Mouse (Mus musculus) frontal cortex, postnatal 36 days (tissue): ENCODE measurements around the gene Agxt2.

ENCODE experiments used
- DNase-seq, 2 experiments: peaks; one replicate each; pipeline ENCODE4 v3.0.0; 2022; ENCODE audit warnings: low spot score in 2 of 2

The Agxt2 gene

DNA sequence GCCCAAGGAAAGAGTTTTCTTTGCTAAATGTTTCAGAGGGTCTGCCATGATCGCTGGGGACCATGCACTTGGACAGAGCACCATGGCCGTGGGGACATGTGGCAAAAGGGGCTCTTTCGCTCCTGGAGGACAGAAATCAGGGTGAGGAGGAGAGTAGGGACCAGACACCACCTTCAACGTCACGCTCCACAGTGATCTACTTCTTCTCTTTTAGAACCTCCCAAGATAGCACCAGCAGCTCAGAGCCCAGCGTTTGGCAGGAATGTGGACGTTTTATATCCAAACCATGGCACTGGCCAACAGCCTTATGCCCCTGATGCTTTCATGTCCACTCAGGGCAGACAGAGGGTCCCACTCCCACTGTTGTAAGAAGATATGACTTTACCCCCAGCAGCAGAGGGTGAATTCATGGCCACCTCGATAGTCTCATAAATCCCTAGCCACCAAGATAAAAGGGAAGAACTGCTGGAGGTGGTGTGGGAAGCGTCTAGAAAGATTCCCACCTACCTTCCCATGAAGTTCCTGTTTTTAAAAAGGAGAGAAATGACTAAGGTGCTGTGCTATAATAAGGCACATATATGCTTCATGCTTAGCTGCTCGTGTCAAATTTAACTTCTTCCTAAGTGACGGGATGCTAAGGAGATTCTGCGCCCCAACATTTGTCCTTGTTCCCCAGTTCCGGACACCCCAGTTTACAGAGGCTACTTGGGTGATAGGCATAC is 68.4 kb downstream of the Agxt2 start:
- no peak for DNase-seq

DNA sequence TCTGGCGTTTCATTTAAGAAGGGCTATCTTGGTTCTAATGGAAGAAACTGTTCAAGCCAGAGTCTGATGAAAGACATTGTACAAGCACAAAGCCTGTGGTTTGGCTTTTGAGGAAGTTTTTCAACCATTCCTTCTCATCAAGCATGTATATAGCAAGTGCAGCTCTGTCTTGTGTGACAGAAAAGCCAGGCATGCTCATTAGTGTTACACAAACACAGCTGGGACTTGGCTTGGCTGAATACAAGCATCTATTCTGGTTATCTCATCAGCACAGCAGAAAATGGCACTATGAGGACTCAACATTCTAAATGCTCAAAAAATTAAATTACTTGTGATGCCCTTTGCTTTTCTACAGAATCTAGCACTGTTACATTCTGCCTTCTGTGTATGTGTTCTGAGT is 78.6 kb downstream of the Agxt2 start:
- DNase-seq: no peak

DNA sequence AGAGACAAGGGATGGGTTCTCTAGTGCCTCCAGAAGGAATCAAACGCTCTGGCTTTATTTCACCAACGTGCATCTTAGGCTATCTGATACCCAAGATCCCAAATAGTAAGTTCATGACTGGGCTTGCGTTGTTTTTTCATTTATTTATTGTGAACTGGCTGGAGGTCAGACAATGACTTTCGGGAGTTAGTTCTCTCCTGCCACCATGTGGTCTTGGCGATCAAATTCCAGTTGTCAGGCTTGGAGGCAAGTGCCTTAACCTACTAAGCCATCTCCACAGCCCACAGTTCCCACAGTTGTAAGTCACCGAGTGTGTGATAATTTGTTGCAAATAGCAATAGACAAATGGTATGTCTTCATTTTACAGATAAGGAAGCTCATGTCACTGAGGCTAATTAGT is 81.6 kb downstream of the Agxt2 start:
- no peak for DNase-seq

DNA sequence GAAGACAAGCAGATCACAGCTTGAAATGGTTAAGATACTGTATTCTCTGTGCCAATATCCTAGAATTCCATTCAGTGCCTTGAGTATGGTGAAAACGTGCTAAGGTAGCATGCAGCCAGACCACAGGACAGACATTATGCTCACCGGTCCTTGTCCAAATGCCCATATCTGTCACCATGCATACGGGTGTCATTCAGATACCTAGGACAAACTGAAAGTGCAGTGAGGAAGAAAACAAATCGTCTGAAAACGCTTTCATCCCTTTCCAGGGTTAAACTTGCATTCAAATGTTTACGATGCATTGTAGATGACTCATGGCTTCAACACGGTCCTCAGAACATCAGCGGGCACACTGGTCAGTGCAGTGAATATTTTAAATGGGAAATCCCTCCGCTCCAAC is 83.2 kb downstream of the Agxt2 start:
- DNase-seq: no peak

DNA sequence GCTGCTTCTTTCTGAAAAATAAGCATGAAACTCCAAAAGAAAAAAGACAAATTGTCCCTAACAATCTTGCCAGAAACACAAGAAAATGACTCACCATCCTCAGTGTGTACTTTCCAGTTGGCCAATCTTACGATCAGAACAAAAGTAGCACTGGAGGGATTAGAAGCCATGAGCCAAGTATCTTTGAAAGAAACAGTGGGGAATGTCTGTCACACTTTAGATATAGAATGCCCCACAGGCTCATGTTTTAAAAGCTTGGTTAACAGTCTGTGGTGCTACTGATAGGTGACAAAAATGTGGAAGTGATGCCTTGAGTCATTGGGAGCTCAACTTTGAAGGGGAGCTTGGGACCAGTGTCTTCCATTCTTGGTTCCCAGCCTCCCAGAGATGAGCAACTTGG is 83.9 kb downstream of the Agxt2 start:
- DNase-seq: no peak

DNA sequence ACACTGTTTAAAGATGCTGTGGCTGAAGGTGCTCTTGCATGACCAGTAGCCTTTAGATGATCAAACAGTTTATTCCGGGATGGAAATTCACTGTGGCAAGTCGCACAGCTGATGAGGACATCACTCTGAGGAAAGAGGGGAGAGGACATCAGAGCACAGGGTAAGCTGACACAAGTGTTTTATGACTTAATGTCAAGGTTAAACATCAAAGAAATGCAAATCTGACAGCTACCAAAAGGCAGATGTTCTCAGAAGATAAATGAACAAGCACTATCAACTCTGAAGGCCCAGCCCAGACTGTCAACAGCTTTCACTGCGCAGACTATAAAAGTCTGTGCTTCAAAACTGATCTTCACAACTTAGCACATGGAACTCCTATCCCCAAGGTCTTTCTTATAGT is 88.8 kb downstream of the Agxt2 start:
- DNase-seq: no peak
